Mouse (Mus musculus) neural tube, embryonic 14.5 days (tissue): ENCODE results near the gene Pttg1. TPM values are rescaled to one million over a fixed set of nuclear protein-coding genes. Genes with fewer than 3 reads are reported as not detected.

ENCODE experiments used
- ATAC-seq: fragments of 200-750 bp; cut with Nextera tagmentation; 2 replicates; pipeline ENCODE4 v1.8.0; 2017; ENCODE audit warnings: low read depth, mild to moderate bottlenecking, moderate TSS enrichment, moderate library complexity
- H3K27ac ChIP-seq: fragments of 300-500 bp; sonication (generic); 2 replicates; pipeline ENCODE4 v1.5.1; 2014; ENCODE audit warnings: low read depth, mild to moderate bottlenecking, control low read depth, low read length, moderate library complexity, mixed read lengths
- H3K27me3 ChIP-seq: fragments of 300-500 bp; sonication (generic); 2 replicates; pipeline ENCODE4 v1.6.1; 2014; ENCODE audit warnings: low read length; ENCODE audit not compliant: control insufficient read depth, insufficient read depth
- H3K36me3 ChIP-seq: fragments of 300-500 bp; sonication (generic); 2 replicates; pipeline ENCODE4 v1.6.1; 2014; ENCODE audit warnings: low read length, mixed read lengths; ENCODE audit not compliant: control insufficient read depth, insufficient read depth
- H3K4me1 ChIP-seq: fragments of 300-500 bp; sonication (generic); 2 replicates; pipeline ENCODE4 v1.6.1; 2014; ENCODE audit warnings: low read length; ENCODE audit not compliant: control insufficient read depth, insufficient read depth
- H3K4me2 ChIP-seq: fragments of 300-500 bp; sonication (generic); 2 replicates; pipeline ENCODE4 v1.6.1; 2014; ENCODE audit warnings: mild to moderate bottlenecking, low read depth, low read length, control low read depth
- H3K4me3 ChIP-seq: fragments of 300-500 bp; sonication (generic); 2 replicates; pipeline ENCODE4 v1.5.1; 2014; ENCODE audit warnings: low read depth, low read length, control low read depth, mixed read lengths
- H3K9ac ChIP-seq: fragments of 300-500 bp; sonication (generic); replicated peaks from 2 replicates; pipeline ENCODE4 v1.6.1; 2014; ENCODE audit warnings: low read depth, mild to moderate bottlenecking, control low read depth, low read length, mixed read lengths
- H3K9me3 ChIP-seq: fragments of 300-500 bp; sonication (generic); 2 replicates; pipeline ENCODE4 v1.6.1; 2016; ENCODE audit warnings: low read length; ENCODE audit not compliant: control insufficient read depth
- WGBS: fragments of 180-500 bp; shearing (Covaris S2); extraction: QIAGEN DNeasy Blood & Tissue Kit; methylation state at CpG from one replicate; pipeline ENCODE4 v1.1.7; 2014; 5-methylcytosine and 5-hydroxymethylcytosine counted together
- microRNA counts: library from miRNA; unstranded; fragments of <30 nt; microRNA quantifications from one replicate; lab custom pipeline; 2016
- microRNA-seq: library from miRNA; unstranded; fragments of <30 nt; microRNA quantifications from one replicate; pipeline ENCODE4, GENCODE M21; 2016
- polyA plus RNA-seq: library from polyadenylated mRNA; unstranded; fragments of >200 nt; fragmentation: Nextera tagmentation; extraction: Ambion mirVana; gene quantifications from 2 replicates; pipeline ENCODE4 v1.2.1, GENCODE M21; 2014

The Pttg1 gene
- polyA plus RNA-seq, 1 experiment from 2014 or later = 36.1 TPM

DNA sequence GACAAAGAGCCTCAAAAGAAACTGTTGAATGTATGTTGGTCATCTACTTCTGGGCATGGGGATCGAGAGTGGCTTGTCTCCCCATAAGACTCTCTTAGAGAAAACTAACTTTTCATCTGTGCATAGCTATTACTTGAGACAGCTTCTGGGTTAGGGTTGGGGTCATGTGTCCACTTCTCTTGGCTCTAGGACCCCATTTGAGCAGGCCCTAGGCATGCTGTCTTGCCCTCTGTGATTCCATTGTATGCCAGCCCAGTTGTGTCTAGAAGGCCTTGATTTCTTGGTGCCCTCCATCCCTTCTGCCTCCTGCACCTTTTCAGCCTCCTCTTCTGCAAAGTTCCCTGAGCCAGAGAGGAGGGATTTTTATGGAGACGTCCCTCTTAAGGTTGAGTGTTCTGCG is 54.2 kb downstream of the Pttg1 start:
- ATAC-seq = no peak
- 92% methylated on average over 3 of the region's 3 CpGs for WGBS
- no peak overlapping the region for H3K9ac ChIP-seq

More for the DNA sequence above, 54.2 kb downstream of the Pttg1 start:
- Histone ChIP-seq H3K4me2 (no peak overlapping the region), H3K36me3 (no peaks in the 10 kb centered on the region), H3K9me3 (no peaks in the 10 kb centered on the region), H3K27me3 (0 out of 2 replicates have a peak, but pooled peaks cover 1% of the 10 kb centered on the region), H3K27ac (no peak overlapping the region), H3K4me1 (no peaks in the 10 kb centered on the region), H3K4me3 (no peak overlapping the region)

MicroRNAs within 50 kb of the gene (microRNA counts, 519-probe panel; counts per million panel counts)
- microRNA mmu-miR-146a (lab: Ali Mortazavi, UCI) = 3,494 counts per million, percentile 28 among the panel's probes with 10 or more counts

Small RNA genes within 50 kb of the gene (microRNA-seq; reads per million reads assigned to microRNA genes)
- 50.4 reads per million, percentile 35 among the genes with 10 or more reads in this experiment for gene Mir146

Other genes starting within 250 kb of the Pttg1 start
- gene Slu7, start 7.5 kb upstream of the Pttg1 start, polyA plus RNA-seq = 64.2 and 65.2 TPM in 2 replicates
- 3.6 and 13.2 TPM in 2 replicates for gene C1qtnf2, start 48.0 kb upstream of the Pttg1 start, polyA plus RNA-seq
- 9.5 and 14.5 TPM in 2 replicates for gene Ccnjl, start 102.5 kb upstream of the Pttg1 start, polyA plus RNA-seq
- gene 4933415A04Rik, start 160.8 kb upstream of the Pttg1 start, polyA plus RNA-seq = 3.8 and 4.4 TPM in 2 replicates
- gene Fabp6, start 175.3 kb upstream of the Pttg1 start, polyA plus RNA-seq = not detected in 2 replicates